Mouse (Mus musculus) midbrain, embryonic 12.5 days (tissue): ENCODE results near the gene Crybg1. TPM values are rescaled to one million over a fixed set of nuclear protein-coding genes. Genes with fewer than 3 reads are reported as not detected.

Experiments used
- ATAC-seq: fragments of 200-750 bp; cut with Nextera tagmentation; 2 replicates; pipeline ENCODE4 v1.8.0; 2017; ENCODE audit warnings: low read depth, moderate TSS enrichment, moderate library complexity; ENCODE audit not compliant: low FRiP score
- H3K27ac ChIP-seq: fragments of 300-500 bp; sonication (generic); replicated peaks from 2 replicates; pipeline ENCODE4 v1.5.1; 2016; ENCODE audit warnings: mild to moderate bottlenecking
- H3K27me3 ChIP-seq: fragments of 300-500 bp; sonication (generic); 2 replicates; pipeline ENCODE4 v1.6.1; 2016; ENCODE audit warnings: mild to moderate bottlenecking
- H3K36me3 ChIP-seq: fragments of 300-500 bp; sonication (generic); 2 replicates; pipeline ENCODE4 v1.6.1; 2016
- H3K4me1 ChIP-seq: fragments of 300-500 bp; sonication (generic); 2 replicates; pipeline ENCODE4 v1.6.1; 2016
- H3K4me2 ChIP-seq: fragments of 300-500 bp; sonication (generic); replicated peaks from 2 replicates; pipeline ENCODE4 v1.6.1; 2016; ENCODE audit warnings: mild to moderate bottlenecking, moderate library complexity
- H3K4me3 ChIP-seq: fragments of 300-500 bp; sonication (generic); 2 replicates; pipeline ENCODE4 v1.5.1; 2016; ENCODE audit warnings: mild to moderate bottlenecking
- H3K9ac ChIP-seq: fragments of 300-500 bp; sonication (generic); replicated peaks from 2 replicates; pipeline ENCODE4 v1.6.1; 2016; ENCODE audit warnings: mild to moderate bottlenecking, moderate library complexity
- H3K9me3 ChIP-seq: fragments of 300-500 bp; sonication (generic); 2 replicates; pipeline ENCODE4 v1.6.1; 2016; ENCODE audit warnings: mild to moderate bottlenecking
- WGBS: fragments of 180-500 bp; shearing (Covaris S2); methylation state at CpG from one replicate; pipeline ENCODE4 v1.1.7; 2016; 5-methylcytosine and 5-hydroxymethylcytosine counted together
- polyA plus RNA-seq: library from polyadenylated mRNA; unstranded; fragments of >200 nt; fragmentation: Nextera tagmentation; extraction: Ambion mirVana; gene quantifications from 2 replicates; pipeline ENCODE4 v1.2.1, GENCODE M21; 2016

The Crybg1 gene
- polyA plus RNA-seq: 0.60 and 0.77 TPM in 2 replicates

DNA sequence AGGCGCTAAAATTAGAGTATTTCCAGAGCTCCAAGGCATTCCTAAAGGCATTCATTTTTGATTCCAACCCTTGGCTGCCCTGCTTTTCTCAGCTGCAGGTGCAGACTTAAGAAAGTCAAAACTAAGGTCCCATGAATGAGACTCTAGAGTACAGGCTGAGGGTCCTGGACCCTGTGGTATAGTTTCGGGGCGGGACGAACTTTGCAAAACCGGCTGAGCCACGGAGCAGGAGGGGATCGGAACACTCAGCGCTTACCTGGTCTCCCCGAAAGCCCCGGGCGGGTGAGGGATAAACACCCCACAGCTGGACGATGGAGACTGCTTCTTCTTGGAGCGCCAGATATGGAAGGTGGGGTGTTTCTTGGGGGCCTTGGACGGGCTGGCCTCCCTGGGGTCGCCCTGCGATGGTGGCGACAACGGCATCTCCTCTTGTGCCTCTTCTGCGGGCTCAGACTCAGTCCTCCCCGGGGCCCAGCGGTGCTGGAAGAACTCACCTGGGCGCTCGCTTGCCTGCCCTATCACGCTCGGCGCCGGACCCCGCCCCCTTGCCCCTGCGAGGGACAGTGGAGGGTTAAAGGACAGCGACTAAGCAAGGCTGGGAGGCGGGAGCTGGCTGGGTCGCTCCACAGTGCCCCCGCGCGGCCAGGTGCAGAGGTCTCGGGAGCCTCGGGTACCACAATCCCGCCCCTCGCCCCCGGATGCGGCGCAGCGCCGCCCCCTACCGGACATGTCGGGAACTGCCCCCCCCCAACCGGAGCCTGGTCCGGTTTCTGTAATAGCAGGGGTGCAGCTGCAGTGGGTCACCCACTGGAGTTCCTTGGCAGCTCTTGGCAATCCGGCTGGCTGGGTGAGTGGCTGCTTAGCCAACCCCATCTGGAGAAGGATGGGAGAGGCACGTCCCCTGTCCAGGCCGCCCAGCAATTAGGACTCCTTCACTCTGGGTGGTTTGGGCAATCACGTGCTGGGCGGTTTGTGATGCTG is at the start of gene Crybg1:
Gene Crybg1, minus strand, starts transcription at position 517 of the 981 bp plus-strand sequence.
- H3K4me1 ChIP-seq: peaks cover 11% of the 10 kb centered on the region
- peak; percentile 74 for ATAC-seq
- 3% methylated on average over 51 of the region's 53 CpGs for WGBS
- H3K4me2 ChIP-seq: peak within 1 kb of the TSS; percentile 51
- H3K27ac ChIP-seq: no peak within 1 kb of the TSS
- no peak within 1 kb of the TSS; the same call in 1 of the 2 replicates for H3K9ac ChIP-seq
- H3K27me3 ChIP-seq: peaks cover 23% of the 10 kb centered on the region
- peak within 1 kb of the TSS; percentile 32 for H3K4me3 ChIP-seq
- no peaks in the 10 kb centered on the region for H3K36me3 ChIP-seq
- no peaks in the 10 kb centered on the region for H3K9me3 ChIP-seq

DNA sequence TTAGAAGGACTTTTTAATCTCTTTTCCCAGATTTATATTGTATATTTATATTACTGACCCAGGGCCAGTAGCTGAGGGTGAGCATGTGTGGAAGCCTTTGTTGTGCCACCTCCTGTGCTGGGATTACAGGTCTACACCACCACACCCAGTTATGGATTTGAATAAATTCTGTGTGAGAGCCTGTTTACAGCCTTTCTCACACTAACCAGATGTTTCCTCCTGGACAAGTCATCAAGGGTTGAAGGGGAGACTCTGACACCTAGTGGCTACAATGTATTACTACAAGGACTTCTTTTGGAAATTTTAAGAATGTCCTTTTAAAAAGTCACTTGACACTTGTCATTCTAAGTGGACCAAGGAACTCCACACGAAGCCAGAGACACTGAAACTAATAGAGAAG is 28.7 kb upstream of the Crybg1 start:
- no peaks in the 10 kb centered on the region for H3K9me3 ChIP-seq
- H3K4me2 ChIP-seq: no peak overlapping the region
- H3K27ac ChIP-seq: no peak overlapping the region
- no peaks in the 10 kb centered on the region for H3K4me1 ChIP-seq
- H3K9ac ChIP-seq: no peak overlapping the region
- H3K36me3 ChIP-seq: no peaks in the 10 kb centered on the region
- peak; percentile 62; the same call in 1 of the 2 replicates for ATAC-seq
- H3K27me3 ChIP-seq: no peaks in the 10 kb centered on the region
- no peak overlapping the region for H3K4me3 ChIP-seq
- 0% methylated on average over 1 of the region's 1 CpGs for WGBS

DNA sequence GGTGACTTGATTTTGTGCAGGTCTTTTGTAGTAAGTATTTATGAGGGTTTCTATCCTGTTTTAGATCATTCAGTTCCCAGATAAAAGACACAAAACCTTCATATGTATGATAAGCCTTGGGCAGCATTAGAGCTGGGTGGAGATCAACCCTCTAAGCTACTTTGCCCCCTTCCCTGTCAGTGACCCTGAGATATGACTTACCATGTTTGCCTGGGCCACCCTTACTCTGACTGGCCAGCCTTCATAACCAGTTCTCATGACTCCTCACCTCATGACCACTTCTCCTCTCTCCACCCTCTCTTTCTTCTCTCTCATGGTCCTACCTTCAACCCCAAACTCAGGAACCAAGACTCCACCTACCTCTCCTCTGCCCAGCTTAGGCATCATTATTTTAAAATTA is 27.9 kb upstream of the Crybg1 start:
- no peak overlapping the region for H3K4me2 ChIP-seq
- H3K27ac ChIP-seq: no peak overlapping the region
- no peaks in the 10 kb centered on the region for H3K9me3 ChIP-seq
- H3K27me3 ChIP-seq: no peaks in the 10 kb centered on the region
- H3K4me1 ChIP-seq: no peaks in the 10 kb centered on the region
- no peaks in the 10 kb centered on the region for H3K36me3 ChIP-seq
- no peak overlapping the region for H3K9ac ChIP-seq
- H3K4me3 ChIP-seq: no peak overlapping the region
- no peak for ATAC-seq

DNA sequence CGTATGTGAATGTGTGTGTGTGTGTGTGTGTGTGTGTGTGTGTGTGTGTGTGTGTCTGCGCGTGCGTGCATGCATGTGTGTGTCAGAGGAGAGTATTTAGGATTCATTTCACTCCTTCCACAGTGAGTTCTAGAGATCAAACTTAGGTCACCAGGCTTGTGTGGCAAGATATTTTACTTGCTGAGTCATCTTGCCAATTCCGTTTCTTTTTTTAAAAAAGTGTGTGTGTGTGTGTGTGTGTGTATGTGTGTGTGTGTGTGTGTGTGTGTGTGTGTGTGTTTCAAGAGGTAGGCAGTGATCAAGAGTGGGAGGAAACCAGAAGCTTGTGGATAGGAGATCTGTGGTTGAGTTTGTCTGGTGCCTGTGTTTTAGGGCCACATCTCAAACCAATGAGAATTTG is 27.5 kb upstream of the Crybg1 start:
- Histone ChIP-seq H3K4me3 (no peak overlapping the region), H3K4me2 (no peak overlapping the region), H3K27me3 (no peaks in the 10 kb centered on the region), H3K9ac (no peak overlapping the region), H3K36me3 (no peaks in the 10 kb centered on the region), H3K4me1 (no peaks in the 10 kb centered on the region), H3K9me3 (no peaks in the 10 kb centered on the region), H3K27ac (no peak overlapping the region)
- 88% methylated on average over 5 of the region's 5 CpGs for WGBS
- no peak for ATAC-seq

DNA sequence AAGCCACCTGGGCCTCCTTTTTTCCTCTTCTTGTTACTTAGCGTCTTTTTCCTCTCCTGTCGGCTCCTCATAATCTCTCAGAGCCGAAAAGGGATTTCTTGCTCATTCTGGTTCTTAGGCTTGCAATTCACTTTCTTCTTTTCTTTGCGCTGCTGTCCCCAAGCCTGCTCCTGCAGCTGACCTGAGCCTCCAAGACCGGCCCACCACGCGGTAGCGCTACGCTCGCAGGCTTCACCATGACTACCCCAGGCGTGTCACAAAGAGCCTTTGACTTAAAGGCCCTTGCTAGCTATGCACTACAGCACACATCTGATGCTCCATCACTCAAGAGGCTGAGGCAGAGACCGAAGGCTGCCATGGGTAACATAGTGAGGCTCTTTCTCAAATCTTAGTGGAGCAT is 21.5 kb upstream of the Crybg1 start:
- 82% methylated on average over 12 of the region's 12 CpGs for whole genome bisulfite sequencing
- H3K27ac ChIP-seq: no peak overlapping the region
- no peak for ATAC-seq
- no peaks in the 10 kb centered on the region for H3K9me3 ChIP-seq
- H3K4me3 ChIP-seq: no peak overlapping the region
- H3K36me3 ChIP-seq: no peaks in the 10 kb centered on the region
- no peaks in the 10 kb centered on the region for H3K27me3 ChIP-seq
- no peaks in the 10 kb centered on the region for H3K4me1 ChIP-seq
- no peak overlapping the region for H3K9ac ChIP-seq
- H3K4me2 ChIP-seq: no peak overlapping the region

DNA sequence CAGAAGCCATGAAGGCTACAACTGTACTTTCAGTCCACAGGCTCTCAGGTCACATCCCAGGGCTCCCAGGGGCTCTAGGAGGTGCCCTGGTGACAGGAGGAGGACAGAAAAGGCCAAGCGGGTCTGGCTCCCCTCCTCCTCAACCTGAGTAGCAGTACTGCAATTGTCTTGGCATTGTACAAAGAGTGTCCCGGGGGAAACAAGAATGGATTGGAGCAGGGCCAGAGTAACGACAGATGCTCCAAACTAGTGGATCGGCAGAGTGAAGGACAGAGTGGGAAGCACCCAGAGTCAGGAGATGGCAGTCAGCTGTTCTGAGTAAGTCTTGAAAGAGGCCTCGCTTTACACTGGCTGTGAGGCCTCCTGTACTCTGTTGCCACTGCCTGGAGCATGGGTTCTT is 18.4 kb upstream of the Crybg1 start:
- H3K4me3 ChIP-seq: no peak overlapping the region
- no peaks in the 10 kb centered on the region for H3K9me3 ChIP-seq
- no peak overlapping the region for H3K4me2 ChIP-seq
- no peak overlapping the region for H3K27ac ChIP-seq
- no peaks in the 10 kb centered on the region for H3K27me3 ChIP-seq
- H3K36me3 ChIP-seq: no peaks in the 10 kb centered on the region
- WGBS: 86% methylated on average over 5 of the region's 5 CpGs
- no peak overlapping the region for H3K9ac ChIP-seq
- no peaks in the 10 kb centered on the region for H3K4me1 ChIP-seq
- no peak for ATAC-seq

DNA sequence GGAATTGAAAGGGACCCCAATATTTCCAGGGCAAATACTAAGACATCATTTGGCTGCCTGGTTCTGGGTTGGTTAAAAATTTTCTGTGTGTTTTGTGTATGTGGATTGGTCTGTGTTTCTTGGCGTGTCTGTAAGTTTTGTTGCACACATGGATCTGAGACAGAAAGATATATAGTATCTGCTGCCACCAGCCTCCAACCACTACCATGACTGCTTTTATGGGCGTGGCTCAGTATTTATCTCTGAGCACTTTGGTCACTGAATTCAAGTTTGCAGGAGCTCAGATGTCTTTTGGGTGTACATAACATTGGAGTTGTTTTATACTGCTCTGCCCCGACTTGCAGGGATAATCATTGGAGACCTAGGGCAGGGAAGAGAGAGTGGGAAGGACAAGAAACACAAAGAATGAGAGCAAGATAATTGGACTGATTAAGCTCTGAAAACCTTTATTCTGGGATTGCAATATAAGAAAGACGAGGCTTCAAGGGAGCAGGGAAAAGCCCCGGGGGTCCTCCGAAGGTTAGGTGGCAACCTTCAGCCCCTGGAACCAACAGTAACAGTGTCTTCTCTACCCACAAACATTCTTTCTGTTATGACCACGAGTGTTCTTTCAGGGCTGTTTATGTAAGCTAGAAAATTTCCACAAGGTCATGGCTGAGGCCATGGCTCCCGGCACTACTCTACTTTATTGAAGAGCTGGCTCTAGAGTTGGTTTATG is 15.8 kb upstream of the Crybg1 start:
- Histone ChIP-seq H3K36me3 (no peaks in the 10 kb centered on the region), H3K4me2 (no peak overlapping the region), H3K4me3 (no peak overlapping the region), H3K4me1 (no peaks in the 10 kb centered on the region), H3K27me3 (no peaks in the 10 kb centered on the region), H3K9me3 (no peaks in the 10 kb centered on the region), H3K9ac (no peak overlapping the region), H3K27ac (no peak overlapping the region)
- ATAC-seq: no peak
- WGBS: 77% methylated on average over 8 of the region's 8 CpGs

DNA sequence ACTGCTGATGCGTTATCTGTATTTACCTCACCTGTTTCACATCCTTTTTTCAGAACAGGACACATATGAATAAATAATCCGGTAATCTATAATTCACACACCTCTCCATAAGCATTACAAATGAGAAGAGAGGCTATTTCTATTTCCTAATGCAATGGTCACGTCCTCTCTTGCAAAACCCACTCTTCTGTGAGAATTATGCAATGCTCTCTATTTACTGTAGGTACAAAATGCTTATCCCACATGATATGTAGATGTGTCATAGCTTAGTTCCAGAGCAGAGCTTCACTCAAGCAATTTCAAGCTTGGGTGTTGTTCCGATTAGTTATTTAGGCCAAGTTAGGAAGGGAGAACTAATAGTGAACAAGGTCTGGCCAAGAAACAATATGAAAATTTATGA is 14.4 kb upstream of the Crybg1 start:
- Histone ChIP-seq H3K4me2 (no peak overlapping the region), H3K9ac (no peak overlapping the region), H3K27ac (no peak overlapping the region), H3K4me3 (no peak overlapping the region), H3K36me3 (no peaks in the 10 kb centered on the region), H3K4me1 (no peaks in the 10 kb centered on the region), H3K9me3 (no peaks in the 10 kb centered on the region), H3K27me3 (no peaks in the 10 kb centered on the region)
- no peak for ATAC-seq
- 90% methylated on average over 4 of the region's 4 CpGs for WGBS

DNA sequence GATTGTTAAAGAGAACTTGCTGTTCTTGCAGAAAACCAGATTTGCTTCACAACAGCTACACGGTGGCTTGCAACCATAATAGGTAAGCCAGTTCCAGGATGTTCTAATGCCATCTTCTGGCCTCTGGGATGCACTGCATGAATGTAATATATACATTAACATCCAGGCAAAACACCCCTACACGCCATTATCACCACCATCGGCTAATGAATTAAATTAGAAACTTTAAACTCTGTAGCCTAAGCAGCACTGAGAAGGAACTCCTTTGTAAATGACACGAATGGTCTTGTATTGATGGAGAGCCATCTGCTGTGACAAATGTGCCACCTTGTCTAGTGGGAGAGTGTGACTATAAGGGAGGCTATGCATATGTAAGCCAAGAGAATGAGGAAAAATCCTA is 11.5 kb upstream of the Crybg1 start:
- H3K4me3 ChIP-seq: no peak overlapping the region

DNA sequence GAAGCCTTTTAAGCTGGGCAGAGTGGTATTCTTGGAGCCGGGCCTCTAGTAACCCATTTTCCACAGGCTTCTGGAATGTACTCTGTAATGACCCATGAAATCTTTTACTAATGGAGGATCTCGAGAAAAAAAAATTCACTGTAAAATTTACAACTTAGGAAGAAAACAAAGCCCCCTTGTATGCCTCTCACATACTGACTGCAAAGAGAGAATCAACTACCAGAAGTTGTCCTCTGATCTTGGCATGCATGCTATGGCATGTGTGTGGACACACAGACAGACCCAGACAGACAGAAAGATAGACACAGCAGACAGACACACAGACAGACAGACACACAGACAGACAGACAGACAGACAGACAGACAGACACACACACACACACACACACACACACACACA is 8.8 kb upstream of the Crybg1 start:
- Histone ChIP-seq H3K4me2 (no peak overlapping the region), H3K4me3 (no peak overlapping the region), H3K9me3 (no peaks in the 10 kb centered on the region), H3K27ac (no peak overlapping the region), H3K36me3 (no peaks in the 10 kb centered on the region), H3K9ac (no peak overlapping the region), H3K4me1 (no peaks in the 10 kb centered on the region), H3K27me3 (no peaks in the 10 kb centered on the region)
- no peak for ATAC-seq
- WGBS: 86% methylated on average over 2 of the region's 2 CpGs

More for the DNA sequence above, 11.5 kb upstream of the Crybg1 start:
- 65% methylated on average over 4 of the region's 4 CpGs for WGBS
- ATAC-seq: no peak
- Histone ChIP-seq H3K27me3 (no peaks in the 10 kb centered on the region), H3K36me3 (no peaks in the 10 kb centered on the region), H3K27ac (no peak overlapping the region), H3K4me1 (no peaks in the 10 kb centered on the region), H3K9me3 (no peaks in the 10 kb centered on the region), H3K9ac (no peak overlapping the region), H3K4me2 (no peak overlapping the region)

DNA sequence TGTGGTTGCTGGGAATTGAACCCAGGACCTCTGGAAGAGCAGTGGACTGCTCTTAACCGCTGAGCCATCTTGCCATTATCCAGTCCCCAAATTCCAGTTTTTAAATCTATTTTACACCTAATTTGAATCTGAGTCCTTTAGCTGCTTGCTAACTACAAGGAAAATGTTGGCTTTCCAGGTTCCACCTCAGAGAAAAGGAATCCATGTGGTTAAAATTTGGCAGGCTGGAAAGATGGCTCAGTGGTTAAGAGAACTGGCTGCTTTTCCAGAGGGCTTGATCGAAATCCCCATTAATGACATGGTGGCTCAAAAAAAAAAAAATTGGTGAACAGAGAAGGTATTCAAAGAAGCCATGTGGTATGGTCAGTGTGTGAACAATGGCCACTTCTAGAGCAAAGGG is 1.8 kb upstream of the Crybg1 start:
- no peak overlapping the region for H3K9ac ChIP-seq
- H3K4me2 ChIP-seq: no peak overlapping the region
- no peak for ATAC-seq
- H3K9me3 ChIP-seq: no peaks in the 10 kb centered on the region
- H3K27ac ChIP-seq: no peak overlapping the region
- H3K4me3 ChIP-seq: no peak overlapping the region
- H3K36me3 ChIP-seq: no peaks in the 10 kb centered on the region
- 94% methylated on average over 2 of the region's 2 CpGs for WGBS
- H3K4me1 ChIP-seq: peaks cover 11% of the 10 kb centered on the region
- H3K27me3 ChIP-seq: peaks cover 23% of the 10 kb centered on the region

DNA sequence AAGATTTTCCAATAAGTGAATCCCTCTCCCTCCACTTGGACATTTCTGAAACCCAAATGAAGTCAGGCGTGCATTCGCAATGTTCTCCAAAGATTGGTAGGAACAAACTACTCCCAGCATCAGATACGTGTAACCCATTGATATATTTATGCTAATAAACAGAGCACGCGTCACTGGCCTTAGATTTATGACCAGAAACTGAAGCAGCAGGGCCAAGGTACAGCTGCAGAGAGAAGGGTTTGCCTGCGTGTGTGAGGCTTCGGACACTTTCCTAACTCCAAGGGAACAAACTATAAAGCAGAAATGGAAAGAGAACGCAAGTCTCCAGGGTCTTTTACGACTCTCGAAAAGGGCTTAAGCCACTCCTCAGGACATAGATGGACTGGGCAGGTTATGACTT is 5.3 kb downstream of the Crybg1 start:
- Histone ChIP-seq H3K4me2 (no peak overlapping the region), H3K9me3 (no peaks in the 10 kb centered on the region), H3K4me3 (no peak overlapping the region), H3K9ac (no peak overlapping the region), H3K36me3 (no peaks in the 10 kb centered on the region), H3K27me3 (peaks cover 11% of the 10 kb centered on the region), H3K4me1 (no peaks in the 10 kb centered on the region), H3K27ac (no peak overlapping the region)
- ATAC-seq: no peak
- WGBS: 95% methylated on average over 10 of the region's 10 CpGs
